Mouse (Mus musculus) embryonic fibroblast, embryonic 13.5 days (primary cell): ENCODE data around the gene Zfp277.

ENCODE experiments used
- CTCF ChIP-seq: IDR thresholded peaks from 2 replicates; pipeline ENCODE4 v1.5.1; 2011; ENCODE audit warnings: mild to moderate bottlenecking, control low read depth, low read length, moderate library complexity, borderline replicate concordance; ENCODE audit not compliant: insufficient read depth
- POLR2A ChIP-seq: IDR thresholded peaks from 2 replicates; pipeline ENCODE4 v1.6.1; 2011; ENCODE audit warnings: low read depth, mild to moderate bottlenecking, control low read depth, low read length, moderate library complexity

- TF ChIP-seq CTCF (no peak), POLR2A (no peak)
Observed at GRCm38 (mm10) chr12:40427606-40428005, 18.1 kb downstream of the Zfp277 start.
